Mouse (Mus musculus): ENCODE measurements around the gene Camta1. TPM values are rescaled to one million over a fixed set of nuclear protein-coding genes. Genes with fewer than 3 reads are reported as not detected.

Gene Camta1
- total RNA-seq, 2 experiments from 2014 or later, result 2.9 to 70.2 TPM

GRCm38 (mm10) chr4:151103646-151104045, 758.0 kb downstream of the Camta1 start:
- ATAC-seq (ENCODE audit: poor library complexity, severe bottlenecking), result no peak

- ATAC-seq (ENCODE audit: poor library complexity, severe bottlenecking), result no peak
Measured at GRCm38 (mm10) chr4:151097104-151097438, 764.6 kb downstream of the Camta1 start.

GRCm38 (mm10) chr4:151096334-151097103, 765.2 kb downstream of the Camta1 start:
- no peak for ATAC-seq (ENCODE audit: poor library complexity, severe bottlenecking)

- ATAC-seq (ENCODE audit: poor library complexity, severe bottlenecking), result peak; percentile 40; the same call in 1 of the 2 replicates
Measured at GRCm38 (mm10) chr4:151095207-151095606, 766.5 kb downstream of the Camta1 start.

- ATAC-seq (ENCODE audit: poor library complexity, severe bottlenecking), result no peak
Measured at GRCm38 (mm10) chr4:151089270-151089669, 772.4 kb downstream of the Camta1 start, which contains the start of gene Gm13090. Gm13090 (plus strand) TSS chr4:151089570.

GRCm38 (mm10) chr4:151088819-151089218, 772.9 kb downstream of the Camta1 start:
- ATAC-seq (ENCODE audit: poor library complexity, severe bottlenecking), result no peak

- no peak for ATAC-seq (ENCODE audit: poor library complexity, severe bottlenecking)
Measured at GRCm38 (mm10) chr4:151087358-151087757, 774.3 kb downstream of the Camta1 start.

- no peak for ATAC-seq (ENCODE audit: poor library complexity, severe bottlenecking)
Measured at GRCm38 (mm10) chr4:151083027-151083426, 778.6 kb downstream of the Camta1 start.

- ATAC-seq (ENCODE audit: poor library complexity, severe bottlenecking), result no peak
Measured at GRCm38 (mm10) chr4:151081977-151082376, 779.7 kb downstream of the Camta1 start.

GRCm38 (mm10) chr4:151081355-151081754, 780.3 kb downstream of the Camta1 start:
- ATAC-seq (ENCODE audit: poor library complexity, severe bottlenecking), result no peak

GRCm38 (mm10) chr4:151074817-151075216, 786.9 kb downstream of the Camta1 start:
- no peak for ATAC-seq (ENCODE audit: poor library complexity, severe bottlenecking)

- ATAC-seq (ENCODE audit: poor library complexity, severe bottlenecking), result peak; percentile 86
Measured at GRCm38 (mm10) chr4:151073108-151073744, 788.5 kb downstream of the Camta1 start.

- peak; percentile 44 for ATAC-seq (ENCODE audit: poor library complexity, severe bottlenecking)
Measured at GRCm38 (mm10) chr4:151070962-151071361, 790.7 kb downstream of the Camta1 start.

- ATAC-seq (ENCODE audit: poor library complexity, severe bottlenecking), result peak; percentile 61
Measured at GRCm38 (mm10) chr4:151068751-151069150, 792.9 kb downstream of the Camta1 start.

GRCm38 (mm10) chr4:151059566-151059965, 802.1 kb downstream of the Camta1 start:
- ATAC-seq (ENCODE audit: poor library complexity, severe bottlenecking), result no peak

- no peak for ATAC-seq (ENCODE audit: poor library complexity, severe bottlenecking)
Measured at GRCm38 (mm10) chr4:151058634-151059033, 803.0 kb downstream of the Camta1 start.

GRCm38 (mm10) chr4:151057347-151058321, 804.0 kb downstream of the Camta1 start, which contains the start of gene Vamp3:
Vamp3 (minus strand) TSS chr4:151057963.
- ATAC-seq (ENCODE audit: poor library complexity, severe bottlenecking), result peak; percentile 96

- ATAC-seq (ENCODE audit: poor library complexity, severe bottlenecking), result peak; percentile 63; the same call in 1 of the 2 replicates
Measured at GRCm38 (mm10) chr4:151051162-151051561, 810.5 kb downstream of the Camta1 start.

- ATAC-seq (ENCODE audit: poor library complexity, severe bottlenecking), result no peak
Measured at GRCm38 (mm10) chr4:151046524-151046923, 815.2 kb downstream of the Camta1 start.

- no peak for ATAC-seq (ENCODE audit: poor library complexity, severe bottlenecking)
Measured at GRCm38 (mm10) chr4:151044944-151045570, 816.6 kb downstream of the Camta1 start.
